Mouse (Mus musculus) macrophage (primary cell): ENCODE measurements around the gene Parn. TPM values are rescaled to one million over a fixed set of nuclear protein-coding genes. Genes with fewer than 3 reads are reported as not detected.

Source experiments
- H3K27ac ChIP-seq: fragments of 350-480 bp; formaldehyde crosslinking; 2 replicates; pipeline ENCODE4 v1.9.0; 2021
- H3K36me3 ChIP-seq: fragments of 350-480 bp; formaldehyde crosslinking; 2 replicates; pipeline ENCODE4 v1.9.0; 2021; ENCODE audit errors: inconsistent target
- H3K4me3 ChIP-seq: fragments of 350-480 bp; formaldehyde crosslinking; 2 replicates; pipeline ENCODE4 v1.9.0; 2021; ENCODE audit errors: inconsistent target
- H3K79me2 ChIP-seq: fragments of 350-480 bp; formaldehyde crosslinking; 2 replicates; pipeline ENCODE4 v1.9.0; 2021; ENCODE audit errors: inconsistent target
- WGBS: methylation state at CpG from one replicate; pipeline ENCODE4 v1.1.7; 2026; ENCODE audit warnings: inconsistent platforms; ENCODE audit not compliant: missing documents; 5-methylcytosine and 5-hydroxymethylcytosine counted together
- polyA plus RNA-seq: library from polyadenylated mRNA; stranded (reverse); fragments of 250-400 nt; gene quantifications from 3 replicates; pipeline ENCODE4 v1.2.4, GENCODE M21; 2018; ENCODE audit warnings: inconsistent platforms

The Parn gene
- polyA plus RNA-seq, 1 experiment from 2014 or later, result 20.8 TPM

- Histone ChIP-seq H3K36me3 (no peaks in the 10 kb centered on the region), H3K27ac (no peak overlapping the region), H3K4me3 (no peak overlapping the region), H3K79me2 (no peaks in the 10 kb centered on the region)
- WGBS, result 90% methylated on average over 7 of the region's 9 CpGs
Observed at GRCm38 (mm10) chr16:13556954-13557470, 111.0 kb downstream of the Parn start.

- H3K4me3 ChIP-seq, result no peak overlapping the region
- no peaks in the 10 kb centered on the region for H3K36me3 ChIP-seq
- no peak overlapping the region for H3K27ac ChIP-seq
- WGBS, result 100% methylated on average over 7 of the region's 7 CpGs
- H3K79me2 ChIP-seq, result no peaks in the 10 kb centered on the region
Observed at GRCm38 (mm10) chr16:13556446-13556845, 111.5 kb downstream of the Parn start.

- WGBS, result 96% methylated on average over 3 of the region's 3 CpGs
- Histone ChIP-seq H3K4me3 (no peak overlapping the region), H3K36me3 (no peaks in the 10 kb centered on the region; the same call in 1 of the 2 replicates), H3K79me2 (no peaks in the 10 kb centered on the region), H3K27ac (no peak overlapping the region)
Observed at GRCm38 (mm10) chr16:13550667-13551066, 117.3 kb downstream of the Parn start.

- no peak overlapping the region for H3K27ac ChIP-seq
- no peaks in the 10 kb centered on the region for H3K79me2 ChIP-seq
- no peaks in the 10 kb centered on the region; the same call in 1 of the 2 replicates for H3K36me3 ChIP-seq
- H3K4me3 ChIP-seq, result no peak overlapping the region
- 96% methylated on average over 2 of the region's 2 CpGs for WGBS
Observed at GRCm38 (mm10) chr16:13549976-13550375, 118.0 kb downstream of the Parn start.

- Histone ChIP-seq H3K27ac (no peak overlapping the region), H3K79me2 (no peaks in the 10 kb centered on the region)
Observed at GRCm38 (mm10) chr16:13541816-13542215, 126.2 kb downstream of the Parn start.

GRCm38 (mm10) chr16:13541121-13541747, 126.7 kb downstream of the Parn start:
- Histone ChIP-seq H3K27ac (no peak overlapping the region), H3K4me3 (no peak overlapping the region), H3K36me3 (no peaks in the 10 kb centered on the region), H3K79me2 (no peaks in the 10 kb centered on the region)
- WGBS, result 93% methylated on average over 15 of the region's 15 CpGs

More at GRCm38 (mm10) chr16:13541816-13542215, 126.2 kb downstream of the Parn start:
- no peaks in the 10 kb centered on the region; the same call in 1 of the 2 replicates for H3K36me3 ChIP-seq
- H3K4me3 ChIP-seq, result no peak overlapping the region
- 93% methylated on average over 4 of the region's 4 CpGs for WGBS

GRCm38 (mm10) chr16:13538933-13539648, 128.9 kb downstream of the Parn start:
- Histone ChIP-seq H3K36me3 (no peaks in the 10 kb centered on the region), H3K79me2 (no peaks in the 10 kb centered on the region), H3K27ac (no peak overlapping the region), H3K4me3 (no peak overlapping the region)
- 93% methylated on average over 9 of the region's 9 CpGs for WGBS

- Histone ChIP-seq H3K4me3 (no peak overlapping the region), H3K27ac (no peak overlapping the region), H3K79me2 (no peaks in the 10 kb centered on the region), H3K36me3 (no peaks in the 10 kb centered on the region)
- WGBS, result 92% methylated on average over 13 of the region's 13 CpGs
Observed at GRCm38 (mm10) chr16:13538213-13538932, 129.6 kb downstream of the Parn start.

- H3K4me3 ChIP-seq, result no peak overlapping the region
- H3K27ac ChIP-seq, result no peak overlapping the region
- 73% methylated on average over 7 of the region's 7 CpGs for WGBS
- H3K36me3 ChIP-seq, result no peaks in the 10 kb centered on the region
- no peaks in the 10 kb centered on the region for H3K79me2 ChIP-seq
Observed at GRCm38 (mm10) chr16:13536404-13536803, 131.6 kb downstream of the Parn start.

GRCm38 (mm10) chr16:13535856-13536255, 132.1 kb downstream of the Parn start:
- Histone ChIP-seq H3K79me2 (no peaks in the 10 kb centered on the region), H3K36me3 (no peaks in the 10 kb centered on the region), H3K27ac (no peak overlapping the region), H3K4me3 (no peak overlapping the region)
- 97% methylated on average over 12 of the region's 12 CpGs for WGBS

- Histone ChIP-seq H3K4me3 (no peak overlapping the region), H3K36me3 (no peaks in the 10 kb centered on the region)
Observed at GRCm38 (mm10) chr16:13532840-13533239, 135.1 kb downstream of the Parn start.

GRCm38 (mm10) chr16:13531279-13531678, 136.7 kb downstream of the Parn start:
- H3K79me2 ChIP-seq, result no peaks in the 10 kb centered on the region
- H3K4me3 ChIP-seq, result no peak overlapping the region
- H3K27ac ChIP-seq, result no peak overlapping the region
- 96% methylated on average over 5 of the region's 5 CpGs for WGBS
- H3K36me3 ChIP-seq, result no peaks in the 10 kb centered on the region

More at GRCm38 (mm10) chr16:13532840-13533239, 135.1 kb downstream of the Parn start:
- H3K79me2 ChIP-seq, result no peaks in the 10 kb centered on the region
- H3K27ac ChIP-seq, result no peak overlapping the region

GRCm38 (mm10) chr16:13521359-13521758, 146.6 kb downstream of the Parn start:
- Histone ChIP-seq H3K79me2 (no peaks in the 10 kb centered on the region), H3K4me3 (no peak overlapping the region), H3K27ac (no peak overlapping the region), H3K36me3 (no peaks in the 10 kb centered on the region)
- WGBS, result 89% methylated on average over 6 of the region's 6 CpGs

- Histone ChIP-seq H3K36me3 (no peaks in the 10 kb centered on the region), H3K4me3 (no peak overlapping the region), H3K79me2 (no peaks in the 10 kb centered on the region), H3K27ac (no peak overlapping the region)
- WGBS, result 91% methylated on average over 6 of the region's 6 CpGs
Observed at GRCm38 (mm10) chr16:13520301-13520700, 147.7 kb downstream of the Parn start.

GRCm38 (mm10) chr16:13516214-13516613, 151.8 kb downstream of the Parn start:
- no peaks in the 10 kb centered on the region for H3K79me2 ChIP-seq
- no peak overlapping the region for H3K4me3 ChIP-seq
- 77% methylated on average over 3 of the region's 3 CpGs for WGBS
- no peaks in the 10 kb centered on the region for H3K36me3 ChIP-seq
- no peak overlapping the region for H3K27ac ChIP-seq
